Mouse (Mus musculus) heart, postnatal 0 days (tissue): Measurements from ENCODE around the gene Abhd14b.

Experiments used
- CTCF ChIP-seq: IDR thresholded peaks from 2 replicates; pipeline ENCODE4 v1.5.1; 2016; ENCODE audit warnings: antibody characterized with exemption, control low read depth, low read depth
- EP300 ChIP-seq: IDR thresholded peaks from 2 replicates; pipeline ENCODE4 v1.6.1; 2016; ENCODE audit warnings: antibody characterized with exemption, low read depth

DNA sequence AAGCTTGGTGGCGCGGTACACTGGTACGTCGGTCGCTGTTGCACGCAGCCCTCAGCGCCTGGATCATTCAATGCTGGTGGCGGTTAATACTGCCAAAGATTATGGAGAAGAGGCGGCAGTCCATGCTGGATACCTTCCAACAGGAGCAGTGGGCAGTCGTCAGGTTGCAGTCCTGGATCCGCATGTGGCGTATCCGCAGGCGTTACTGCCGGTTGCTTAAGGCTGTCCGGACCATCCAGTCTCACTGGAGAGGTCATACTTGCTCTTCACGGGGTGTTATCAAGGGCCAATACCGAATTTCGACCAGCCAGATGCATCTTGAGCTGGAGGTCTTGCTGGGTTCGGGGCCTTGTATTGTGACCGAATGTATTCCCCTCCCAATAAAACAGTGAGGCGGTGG lies 54.6 kb downstream of the Abhd14b start:
- no peak for TF ChIP-seq CTCF
- no peak for TF ChIP-seq EP300
